Mouse (Mus musculus): ENCODE data around the gene Nlrc5.
A peak's percentile ranks its signal among the peaks of the same experiment; 100 is the strongest.

The Nlrc5 gene

GRCm38 (mm10) chr8:94418017-94418416, 16.1 kb upstream of the Nlrc5 start:
- DNase-seq (ENCODE audit: inconsistent age in 2 of 2, low spot score in 1 of 2), result no peak

- DNase-seq (ENCODE audit: inconsistent age in 2 of 2, low spot score in 1 of 2), result no peak
Observed at GRCm38 (mm10) chr8:94422270-94422669, 11.9 kb upstream of the Nlrc5 start.

GRCm38 (mm10) chr8:94427953-94428352, 6.2 kb upstream of the Nlrc5 start:
- peak in 1 of 2 experiments; percentile 37 for DNase-seq (ENCODE audit: inconsistent age in 2 of 2, low spot score in 1 of 2)

GRCm38 (mm10) chr8:94428420-94428819, 5.7 kb upstream of the Nlrc5 start:
- DNase-seq (ENCODE audit: inconsistent age in 2 of 2, low spot score in 1 of 2), result no peak

- no peak for DNase-seq (ENCODE audit: inconsistent age in 2 of 2, low spot score in 1 of 2)
Observed at GRCm38 (mm10) chr8:94429376-94429775, 4.8 kb upstream of the Nlrc5 start.

GRCm38 (mm10) chr8:94432212-94432611, 1.9 kb upstream of the Nlrc5 start:
- no peak for DNase-seq (ENCODE audit: inconsistent age in 2 of 2, low spot score in 1 of 2)

GRCm38 (mm10) chr8:94434958-94435357, 802 bp downstream of the Nlrc5 start:
- DNase-seq (ENCODE audit: inconsistent age in 2 of 2, low spot score in 1 of 2), result no peak

- no peak for DNase-seq (ENCODE audit: inconsistent age in 2 of 2, low spot score in 1 of 2)
Observed at GRCm38 (mm10) chr8:94435397-94436111, 1.4 kb downstream of the Nlrc5 start.

GRCm38 (mm10) chr8:94436112-94436572, 2.0 kb downstream of the Nlrc5 start:
- DNase-seq (ENCODE audit: inconsistent age in 2 of 2, low spot score in 1 of 2), result no peak

- DNase-seq (ENCODE audit: inconsistent age in 2 of 2, low spot score in 1 of 2), result no peak
Observed at GRCm38 (mm10) chr8:94436900-94437299, 2.7 kb downstream of the Nlrc5 start.

GRCm38 (mm10) chr8:94438659-94439058, 4.5 kb downstream of the Nlrc5 start:
- no peak for DNase-seq (ENCODE audit: inconsistent age in 2 of 2, low spot score in 1 of 2)

GRCm38 (mm10) chr8:94439691-94440090, 5.5 kb downstream of the Nlrc5 start:
- no peak for DNase-seq (ENCODE audit: inconsistent age in 2 of 2, low spot score in 1 of 2)

- DNase-seq (ENCODE audit: inconsistent age in 2 of 2, low spot score in 1 of 2), result no peak
Observed at GRCm38 (mm10) chr8:94440389-94440788, 6.2 kb downstream of the Nlrc5 start.

- no peak for DNase-seq (ENCODE audit: inconsistent age in 2 of 2, low spot score in 1 of 2)
Observed at GRCm38 (mm10) chr8:94441686-94442085, 7.5 kb downstream of the Nlrc5 start.

- DNase-seq (ENCODE audit: inconsistent age in 2 of 2, low spot score in 1 of 2), result peak in 1 of 2 experiments; percentile 46
Observed at GRCm38 (mm10) chr8:94443153-94443552, 9.0 kb downstream of the Nlrc5 start.

GRCm38 (mm10) chr8:94444480-94444879, 10.3 kb downstream of the Nlrc5 start:
- DNase-seq (ENCODE audit: inconsistent age in 2 of 2, low spot score in 1 of 2), result no peak

GRCm38 (mm10) chr8:94447142-94447541, 13.0 kb downstream of the Nlrc5 start:
- DNase-seq (ENCODE audit: inconsistent age in 2 of 2, low spot score in 1 of 2), result no peak

- no peak for DNase-seq (ENCODE audit: inconsistent age in 2 of 2, low spot score in 1 of 2)
Observed at GRCm38 (mm10) chr8:94447583-94448324, 13.6 kb downstream of the Nlrc5 start.

- DNase-seq (ENCODE audit: inconsistent age in 2 of 2, low spot score in 1 of 2), result peak in 1 of 2 experiments; percentile 1
Observed at GRCm38 (mm10) chr8:94452991-94453390, 18.8 kb downstream of the Nlrc5 start.

- DNase-seq (ENCODE audit: inconsistent age in 2 of 2, low spot score in 1 of 2), result no peak
Observed at GRCm38 (mm10) chr8:94453868-94454488, 19.8 kb downstream of the Nlrc5 start.

GRCm38 (mm10) chr8:94454905-94455304, 20.7 kb downstream of the Nlrc5 start:
- no peak for DNase-seq (ENCODE audit: inconsistent age in 2 of 2, low spot score in 1 of 2)

GRCm38 (mm10) chr8:94456071-94456470, 21.9 kb downstream of the Nlrc5 start:
- no peak for DNase-seq (ENCODE audit: inconsistent age in 2 of 2, low spot score in 1 of 2)

Measured in adrenal gland, adult (tissue).